Mouse (Mus musculus) urinary bladder, postnatal 4 days (tissue): Measurements from ENCODE around the gene Ackr2.

Source experiments
- DNase-seq, 2 experiments: peaks; one replicate each; pipeline ENCODE4 v3.0.0; 2021 to 2022; ENCODE audit warnings: low spot score in 2 of 2

The Ackr2 gene

DNA sequence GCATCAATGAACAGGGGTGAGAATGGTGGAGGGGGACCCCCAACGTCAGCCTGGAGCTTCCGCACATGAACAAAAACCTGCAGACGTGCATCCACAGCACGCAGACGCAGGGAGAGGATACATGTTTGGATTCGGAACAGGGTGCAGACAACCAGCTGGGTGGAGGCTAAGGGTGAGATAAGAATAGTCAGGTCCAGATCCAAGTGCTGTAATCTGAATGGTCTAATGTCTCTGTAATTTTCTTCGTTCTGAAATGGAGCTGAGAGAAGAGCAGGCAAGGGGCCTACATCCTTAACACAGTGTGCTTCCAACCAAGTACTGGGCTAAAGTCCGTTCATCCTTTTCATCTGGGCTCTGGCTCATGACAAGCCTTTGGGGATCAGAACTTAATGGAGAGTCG is 6.9 kb upstream of the Ackr2 start:
- DNase-seq: no peak

DNA sequence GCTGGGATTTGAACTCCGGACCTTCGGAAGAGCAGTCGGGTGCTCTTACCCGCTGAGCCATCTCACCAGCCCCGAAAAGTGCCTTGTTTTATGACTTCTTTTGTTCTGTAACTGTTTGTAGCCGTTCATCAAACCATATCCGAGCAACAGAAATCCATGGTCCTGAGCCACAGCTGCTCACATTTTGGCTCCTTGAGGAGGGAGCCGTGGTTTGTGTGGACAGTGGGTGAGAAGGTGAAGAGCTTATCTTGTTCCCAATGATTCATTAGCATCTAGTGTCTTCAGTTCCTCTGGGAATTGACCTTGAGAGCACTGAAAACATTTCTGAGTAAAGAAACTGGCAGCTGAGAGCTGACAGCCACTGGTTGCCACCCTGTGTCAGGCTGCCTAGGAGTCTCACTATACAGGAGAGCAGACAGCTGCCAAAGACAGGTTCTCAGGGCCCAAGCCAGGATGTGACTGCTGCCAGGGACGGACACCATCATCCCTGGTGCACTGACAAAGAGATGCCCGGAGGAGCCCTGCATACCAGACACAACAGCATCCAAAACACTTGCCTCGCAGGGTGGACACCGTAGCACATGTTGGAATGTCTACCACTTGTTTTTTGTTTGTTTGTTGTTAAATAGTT is 6.0 kb upstream of the Ackr2 start:
- DNase-seq: no peak

GRCm38 (mm10) chr9:121894447-121894846 is 3.7 kb upstream of the Ackr2 start:
- DNase-seq: no peak

DNA sequence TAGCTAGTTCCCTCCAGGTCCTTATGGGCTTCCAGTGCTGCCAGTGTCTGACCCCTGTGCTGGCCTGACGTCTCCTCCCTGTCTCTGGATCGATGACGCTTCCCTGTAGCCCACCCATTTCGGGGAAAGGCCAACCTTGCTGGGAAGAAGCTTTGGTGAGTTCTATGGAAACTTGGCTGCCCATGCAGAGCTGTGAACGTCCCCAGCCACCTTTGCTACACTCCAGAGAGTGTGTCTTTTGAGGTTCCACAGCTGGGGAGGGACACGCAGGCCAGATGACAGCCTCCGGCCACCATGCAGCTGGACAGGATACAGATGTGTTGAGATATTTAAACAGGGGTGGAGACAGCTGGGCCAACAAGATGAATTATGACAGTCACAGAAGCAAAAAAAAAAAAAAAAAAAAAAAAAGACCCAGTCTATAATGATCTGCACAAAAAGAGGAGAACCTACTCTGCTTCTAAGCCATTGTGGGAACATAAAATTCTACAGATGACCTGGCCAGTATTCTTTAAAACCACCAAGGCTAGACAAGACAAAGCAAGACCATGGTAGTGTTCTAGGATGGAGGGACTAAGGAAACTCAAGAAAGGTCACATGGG is 2.7 kb upstream of the Ackr2 start:
- peak in 1 of 2 experiments; percentile 57 for DNase-seq

DNA sequence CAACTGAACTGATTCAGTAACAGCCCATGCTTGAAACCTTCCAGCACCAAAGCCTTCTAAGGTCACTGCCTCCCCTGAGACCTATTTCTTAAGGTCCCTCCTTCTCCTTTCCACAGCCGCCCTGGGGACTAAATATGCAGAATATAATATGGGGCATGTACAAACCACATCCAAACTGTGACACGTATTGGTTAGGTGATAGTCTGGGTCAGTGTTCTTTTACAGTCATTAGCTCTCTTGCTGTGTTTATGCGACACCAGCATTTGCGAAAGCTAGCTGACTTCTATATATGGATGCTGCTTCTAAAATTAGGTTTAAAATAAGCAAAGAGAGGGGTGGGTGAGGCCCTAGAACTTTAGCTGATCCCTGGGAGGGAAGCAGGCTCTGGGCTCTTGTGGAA is 1.3 kb upstream of the Ackr2 start:
- DNase-seq: no peak

GRCm38 (mm10) chr9:121899306-121899705 is 1.2 kb downstream of the Ackr2 start:
- DNase-seq: no peak

DNA sequence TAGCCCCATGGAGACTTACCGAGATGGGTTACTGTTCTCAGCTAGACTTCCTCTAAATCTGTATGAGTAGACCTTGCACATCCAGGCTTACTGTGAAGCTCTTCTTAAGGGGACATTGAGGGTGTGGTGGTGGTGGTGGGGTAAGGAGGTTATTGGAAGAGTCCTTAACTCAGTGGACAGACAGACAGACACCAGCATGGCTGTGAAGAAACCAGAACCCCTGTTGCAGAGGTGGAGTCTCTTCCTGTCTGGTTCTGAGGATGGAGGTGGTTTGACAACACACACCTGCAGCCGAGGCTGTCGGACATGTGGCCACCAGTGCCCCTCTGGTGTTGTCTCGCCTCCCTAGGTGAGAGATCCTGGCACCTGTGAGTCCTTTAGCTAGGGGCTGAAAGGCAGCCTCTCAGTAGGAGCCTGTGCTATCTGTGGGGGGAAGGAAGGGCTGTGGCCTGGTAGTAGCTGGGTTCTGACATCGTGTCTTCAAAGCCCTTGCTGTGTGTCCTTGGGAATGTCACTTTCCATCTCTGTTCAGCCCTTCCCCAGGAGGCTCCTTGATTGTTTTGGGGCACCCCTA is 2.2 kb downstream of the Ackr2 start:
- DNase-seq: peak in 1 of 2 experiments; percentile 54

- peak in 1 of 2 experiments; percentile 44 for DNase-seq
Observed at GRCm38 (mm10) chr9:121901710-121902700, 3.9 kb downstream of the Ackr2 start.

- DNase-seq: peak in 1 of 2 experiments; percentile 59
Observed at GRCm38 (mm10) chr9:121903476-121904305, 5.5 kb downstream of the Ackr2 start.

- peak in 1 of 2 experiments; percentile 40 for DNase-seq
Observed at GRCm38 (mm10) chr9:121904319-121904718, 6.2 kb downstream of the Ackr2 start.

GRCm38 (mm10) chr9:121904946-121905345 is 6.8 kb downstream of the Ackr2 start:
- DNase-seq: no peak

GRCm38 (mm10) chr9:121905556-121906185 is 7.5 kb downstream of the Ackr2 start:
- DNase-seq: peak in 1 of 2 experiments; percentile 34

GRCm38 (mm10) chr9:121906456-121906855 is 8.3 kb downstream of the Ackr2 start:
- peak in 1 of 2 experiments; percentile 48 for DNase-seq

- DNase-seq: peak in 1 of 2 experiments; percentile 54
Observed at GRCm38 (mm10) chr9:121907356-121908070, 9.4 kb downstream of the Ackr2 start.

DNA sequence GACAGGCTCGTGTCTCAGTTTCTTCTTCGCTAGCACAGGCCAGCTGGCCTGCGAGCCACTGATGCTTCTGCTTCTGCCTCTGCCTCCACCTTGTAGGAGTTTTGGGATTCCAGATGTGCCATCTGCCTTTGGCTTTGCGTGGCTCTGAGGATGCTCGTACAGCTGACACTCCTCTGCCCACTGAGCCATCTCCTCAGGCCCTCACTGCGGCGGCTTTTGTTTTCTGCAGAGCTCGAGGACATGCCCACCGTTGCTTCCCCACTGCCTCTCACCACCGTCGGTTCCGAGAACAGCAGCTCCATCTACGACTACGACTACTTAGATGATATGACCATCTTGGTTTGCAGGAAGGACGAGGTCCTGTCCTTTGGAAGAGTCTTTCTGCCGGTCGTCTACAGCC is 10.2 kb downstream of the Ackr2 start:
- peak in 1 of 2 experiments; percentile 54 for DNase-seq

DNA sequence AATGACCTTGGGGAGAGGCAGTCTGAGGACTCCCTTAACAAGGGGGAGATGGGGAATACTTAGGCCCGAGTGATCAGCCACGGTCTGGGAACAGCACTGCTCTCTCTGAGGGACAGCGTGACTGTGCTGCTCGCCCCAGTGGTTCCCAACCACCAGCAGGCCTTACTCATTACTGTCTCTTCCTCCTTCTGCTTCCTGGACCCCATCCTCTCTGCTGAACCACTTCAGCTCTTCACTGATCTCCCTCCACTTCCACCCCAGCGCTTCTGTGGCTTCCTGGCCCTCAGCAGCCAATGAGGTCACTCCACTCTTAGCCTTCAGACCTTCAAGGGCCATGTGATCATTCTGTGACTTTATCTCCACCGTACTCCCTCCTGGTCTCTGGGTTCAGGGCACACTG is 11.5 kb downstream of the Ackr2 start:
- DNase-seq: no peak

- no peak for DNase-seq
Observed at GRCm38 (mm10) chr9:121911196-121911595, 13.0 kb downstream of the Ackr2 start.

- no peak for DNase-seq
Observed at GRCm38 (mm10) chr9:121912786-121913185, 14.6 kb downstream of the Ackr2 start.

GRCm38 (mm10) chr9:121914226-121914757 is 16.1 kb downstream of the Ackr2 start:
- DNase-seq: no peak

- no peak for DNase-seq
Observed at GRCm38 (mm10) chr9:121915056-121915455, 16.9 kb downstream of the Ackr2 start.
